Mouse (Mus musculus) myocyte (in vitro differentiated cells): ENCODE results near the gene Muc3a. TPM values are rescaled to one million over a fixed set of nuclear protein-coding genes. Genes with fewer than 3 reads are reported as not detected.

Experiments
- H3K27me3 ChIP-seq: one replicate; pipeline ENCODE4 v1.6.1; 2011; ENCODE audit not compliant: control insufficient read depth, insufficient read depth, insufficient read length
- H3K36me3 ChIP-seq: one replicate; pipeline ENCODE4 v1.6.1; 2011; ENCODE audit not compliant: control insufficient read depth, insufficient read depth
- H3K4me2 ChIP-seq: one replicate; pipeline ENCODE4 v1.6.1; 2011; ENCODE audit warnings: low read depth, control low read depth
- H3K4me3 ChIP-seq: one replicate; pipeline ENCODE4 v1.5.1; 2011; ENCODE audit warnings: mild to moderate bottlenecking, control low read depth, moderate library complexity
- H3K79me2 ChIP-seq: one replicate; pipeline ENCODE4 v1.6.1; 2011; ENCODE audit not compliant: control insufficient read depth, insufficient read depth
- H3ac ChIP-seq: one replicate; pipeline ENCODE4 v1.6.1; 2011; ENCODE audit not compliant: control insufficient read depth, insufficient read length
- CEBPB ChIP-seq: IDR thresholded peaks from 2 replicates; pipeline ENCODE4 v1.6.1; 2011; ENCODE audit warnings: mild to moderate bottlenecking, moderate library complexity; ENCODE audit not compliant: poor library complexity, insufficient read depth, severe bottlenecking
- E2F4 ChIP-seq: IDR thresholded peaks from one replicate; pipeline ENCODE4 v1.6.1; 2011; ENCODE audit warnings: mild to moderate bottlenecking, control low read depth, moderate library complexity; ENCODE audit not compliant: insufficient read depth
- MAX ChIP-seq: IDR thresholded peaks from one replicate; pipeline ENCODE4 v1.6.1; 2011; ENCODE audit warnings: low read depth, mild to moderate bottlenecking, control low read depth
- MYOD1 ChIP-seq, 3 experiments: IDR thresholded peaks; one replicate each; pipeline ENCODE4 v1.6.1; 2011; ENCODE audit warnings: control low read depth in 2 of 3, low read depth in 2 of 3, mild to moderate bottlenecking in 2 of 3, moderate library complexity in 1 of 3; ENCODE audit not compliant: insufficient read length in 2 of 3, control insufficient read depth in 1 of 3
- MYOG ChIP-seq, 3 experiments: IDR thresholded peaks; one replicate each; pipeline ENCODE4 v1.6.1; 2011; ENCODE audit warnings: control low read depth in 2 of 3, low read depth in 2 of 3, mild to moderate bottlenecking in 2 of 3; ENCODE audit not compliant: insufficient read length in 2 of 3, control insufficient read depth in 1 of 3, insufficient read depth in 1 of 3
- POLR2A ChIP-seq: IDR thresholded peaks from one replicate; pipeline ENCODE4 v1.6.1; 2011; ENCODE audit warnings: low read depth, mild to moderate bottlenecking, control low read depth, moderate library complexity; ENCODE audit not compliant: insufficient read length
- POLR2AphosphoS2 ChIP-seq: IDR thresholded peaks from one replicate; pipeline ENCODE4 v1.6.1; 2011; ENCODE audit warnings: low read depth, control low read depth; ENCODE audit not compliant: insufficient read length
- REST ChIP-seq: IDR thresholded peaks from one replicate; pipeline ENCODE4 v1.6.1; 2011; ENCODE audit warnings: mild to moderate bottlenecking, control low read depth, moderate library complexity; ENCODE audit not compliant: insufficient read depth, insufficient read length
- SRF ChIP-seq: IDR thresholded peaks from one replicate; pipeline ENCODE4 v1.6.1; 2011; ENCODE audit warnings: low read depth; ENCODE audit not compliant: control insufficient read depth, insufficient read length
- TCF12 ChIP-seq: IDR thresholded peaks from one replicate; pipeline ENCODE4 v1.6.1; 2011; ENCODE audit warnings: mild to moderate bottlenecking, control low read depth; ENCODE audit not compliant: poor library complexity, insufficient read depth, severe bottlenecking
- TCF3 ChIP-seq: IDR thresholded peaks from one replicate; pipeline ENCODE4 v1.6.1; 2011; ENCODE audit warnings: low read depth, control low read depth; ENCODE audit not compliant: insufficient read length
- USF1 ChIP-seq: IDR thresholded peaks from one replicate; pipeline ENCODE4 v1.6.1; 2011; ENCODE audit warnings: low read depth, mild to moderate bottlenecking, control low read depth, moderate library complexity
- polyA plus RNA-seq: library from polyadenylated mRNA; unstranded; fragments of >200 nt; fragmentation: generic; extraction: Trizol; gene quantifications from one replicate; pipeline ENCODE4 v1.2.1, GENCODE M21; 2012; ENCODE audit warnings: missing spikeins

Muc3a gene
- polyA plus RNA-seq, 1 experiment, result not detected

- TF ChIP-seq MYOD1 (IDR thresholded peaks at IDR 0.05; ENCODE audit: control insufficient read depth in 1 of 3, insufficient read length in 2 of 3, low read depth in 2 of 3) (no peak), TCF12 (no peak), REST (no peak), USF1 (no peak), E2F4 (no peak), TCF3 (no peak), MAX (no peak), MYOG (IDR thresholded peaks at IDR 0.05; ENCODE audit: control insufficient read depth in 1 of 3, insufficient read depth in 1 of 3, insufficient read length in 2 of 3, low read depth in 2 of 3) (no peak), CEBPB (no peak), POLR2AphosphoS2 (no peak), SRF (no peak), POLR2A (no peak)
- Histone ChIP-seq H3K36me3 (no peaks in the 10 kb centered on the region), H3K27me3 (peaks cover 26% of the 10 kb centered on the region), H3K79me2 (no peaks in the 10 kb centered on the region), H3K4me3 (no peak overlapping the region), H3ac (no peak overlapping the region), H3K4me2 (no peak overlapping the region)
These were observed 18.8 kb downstream of the Muc3a start for GRCm38 (mm10) chr5:137193279-137193952.

GRCm38 (mm10) chr5:137189326-137189725, 22.9 kb downstream of the Muc3a start:
- Histone ChIP-seq H3K4me2 (no peak overlapping the region), H3K4me3 (no peak overlapping the region), H3K79me2 (no peaks in the 10 kb centered on the region), H3K27me3 (peaks cover 17% of the 10 kb centered on the region), H3ac (no peak overlapping the region), H3K36me3 (no peaks in the 10 kb centered on the region)
- TF ChIP-seq MYOG (IDR thresholded peaks at IDR 0.05; ENCODE audit: control insufficient read depth in 1 of 3, insufficient read depth in 1 of 3, insufficient read length in 2 of 3, low read depth in 2 of 3) (no peak), SRF (no peak), MAX (no peak), POLR2AphosphoS2 (no peak), REST (no peak), USF1 (no peak), CEBPB (no peak), E2F4 (no peak), MYOD1 (IDR thresholded peaks at IDR 0.05; ENCODE audit: control insufficient read depth in 1 of 3, insufficient read length in 2 of 3, low read depth in 2 of 3) (no peak), TCF12 (no peak), TCF3 (no peak), POLR2A (no peak)

- Histone ChIP-seq H3K4me2 (no peak overlapping the region), H3K27me3 (peaks cover 10% of the 10 kb centered on the region), H3K36me3 (no peaks in the 10 kb centered on the region), H3K79me2 (no peaks in the 10 kb centered on the region), H3ac (no peak overlapping the region), H3K4me3 (no peak overlapping the region)
- TF ChIP-seq MAX (no peak), POLR2A (no peak), USF1 (no peak), SRF (no peak)
These were observed 26.8 kb downstream of the Muc3a start for GRCm38 (mm10) chr5:137185362-137185761.

- no peak overlapping the region for H3K4me3 ChIP-seq
- no peaks in the 10 kb centered on the region for H3K79me2 ChIP-seq
- H3K36me3 ChIP-seq, result no peaks in the 10 kb centered on the region
- no peak overlapping the region for H3ac ChIP-seq
- peaks cover 24% of the 10 kb centered on the region for H3K27me3 ChIP-seq
- H3K4me2 ChIP-seq, result no peak overlapping the region
- TF ChIP-seq MAX (no peak), POLR2AphosphoS2 (no peak), TCF12 (no peak), CEBPB (no peak), SRF (no peak), E2F4 (no peak), MYOG (IDR thresholded peaks at IDR 0.05; ENCODE audit: control insufficient read depth in 1 of 3, insufficient read depth in 1 of 3, insufficient read length in 2 of 3, low read depth in 2 of 3) (no peak), POLR2A (no peak), USF1 (no peak), MYOD1 (IDR thresholded peaks at IDR 0.05; ENCODE audit: control insufficient read depth in 1 of 3, insufficient read length in 2 of 3, low read depth in 2 of 3) (no peak), TCF3 (no peak), REST (no peak)
These were observed 32.4 kb downstream of the Muc3a start for GRCm38 (mm10) chr5:137179646-137180374.
